Mouse (Mus musculus): Measurements from ENCODE around the gene S100b.

GRCm38 (mm10) chr10:76289936-76290671 lies 36.5 kb downstream of the S100b start:
- TF ChIP-seq CTCF (IDR thresholded peaks at IDR 0.05; ENCODE audit: control insufficient read depth, insufficient read depth, insufficient replicate concordance, low read depth, low read length) (no peak), POLR2A (IDR thresholded peaks at IDR 0.05; ENCODE audit: control insufficient read depth, low read depth, low read length) (no peak)
